Mouse (Mus musculus): ENCODE data around the gene Aoc1. TPM values are rescaled to one million over a fixed set of nuclear protein-coding genes. Genes with fewer than 3 reads are reported as not detected.

The Aoc1 gene
- polyA plus RNA-seq, 1 experiment from 2014 or later = not detected

Other genes with a start within 250 kb of the Aoc1 start
- 31.7 and 34.3 TPM in 2 replicates for gene AI854703, start 246.1 kb upstream of the Aoc1 start, polyA plus RNA-seq (2015; fragmentation: Nextera tagmentation; extraction: Ambion mirVana)
- gene Gimap8, start 225.7 kb upstream of the Aoc1 start, polyA plus RNA-seq (2015; fragmentation: Nextera tagmentation; extraction: Ambion mirVana) = 0.59 and 0.71 TPM in 2 replicates
- gene Gimap9, start 196.8 kb upstream of the Aoc1 start, polyA plus RNA-seq (2015; fragmentation: Nextera tagmentation; extraction: Ambion mirVana) = 1.8 and 2.3 TPM in 2 replicates
- 1.3 and 2.3 TPM in 2 replicates for gene Gimap4, start 188.3 kb upstream of the Aoc1 start, polyA plus RNA-seq (2015; fragmentation: Nextera tagmentation; extraction: Ambion mirVana)
- gene Gimap6, start 164.7 kb upstream of the Aoc1 start, polyA plus RNA-seq (2015; fragmentation: Nextera tagmentation; extraction: Ambion mirVana) = 7.5 and 8.1 TPM in 2 replicates
- 1.0 and 1.4 TPM in 2 replicates for gene Gm28053, start 154.3 kb upstream of the Aoc1 start, polyA plus RNA-seq (2015; fragmentation: Nextera tagmentation; extraction: Ambion mirVana)
- gene Gimap7, start 154.3 kb upstream of the Aoc1 start, polyA plus RNA-seq (2015; fragmentation: Nextera tagmentation; extraction: Ambion mirVana) = not detected in 2 replicates
- 4.8 and 5.7 TPM in 2 replicates for gene Gimap1, start 133.8 kb upstream of the Aoc1 start, polyA plus RNA-seq (2015; fragmentation: Nextera tagmentation; extraction: Ambion mirVana)
- 1.5 and 1.8 TPM in 2 replicates for gene Gimap5, start 126.7 kb upstream of the Aoc1 start, polyA plus RNA-seq (2015; fragmentation: Nextera tagmentation; extraction: Ambion mirVana)
- not detected in 2 replicates for gene Gimap3, start 102.0 kb upstream of the Aoc1 start, polyA plus RNA-seq (2015; fragmentation: Nextera tagmentation; extraction: Ambion mirVana)
- gene Tmem176a, start 32.0 kb upstream of the Aoc1 start, polyA plus RNA-seq (2015; fragmentation: Nextera tagmentation; extraction: Ambion mirVana) = 28.1 and 30.8 TPM in 2 replicates
- 140 and 143 TPM in 2 replicates for gene Tmem176b, start 31.4 kb upstream of the Aoc1 start, polyA plus RNA-seq (2015; fragmentation: Nextera tagmentation; extraction: Ambion mirVana)
- gene 1600015I10Rik, start 57.0 kb downstream of the Aoc1 start, polyA plus RNA-seq (2015; fragmentation: Nextera tagmentation; extraction: Ambion mirVana) = not detected in 2 replicates
- gene Doxl2, start 102.1 kb downstream of the Aoc1 start, polyA plus RNA-seq (2015; fragmentation: Nextera tagmentation; extraction: Ambion mirVana) = not detected in 2 replicates
- not detected in 2 replicates for gene Svs1, start 114.0 kb downstream of the Aoc1 start, polyA plus RNA-seq (2015; fragmentation: Nextera tagmentation; extraction: Ambion mirVana)
- 0.23 and 0.51 TPM in 2 replicates for gene Gpnmb, start 163.7 kb downstream of the Aoc1 start, polyA plus RNA-seq (2015; fragmentation: Nextera tagmentation; extraction: Ambion mirVana)
- gene Malsu1, start 200.9 kb downstream of the Aoc1 start, polyA plus RNA-seq (2015; fragmentation: Nextera tagmentation; extraction: Ambion mirVana) = 58.3 and 66.8 TPM in 2 replicates